Mouse (Mus musculus): ENCODE results near the gene Gm49776.
"Not testable (repeated sequence)": the region's sequence is repeated elsewhere in the genome, so short reads cannot be mapped to it uniquely, and the experiment has no call there.

The Gm49776 gene

GRCm38 (mm10) chr16:18258221-18258620, at the start of gene Gm49776:
TSS of gene Gm49776 (minus strand) at chr16:18258321.
- DNase-seq: no peak

DNA sequence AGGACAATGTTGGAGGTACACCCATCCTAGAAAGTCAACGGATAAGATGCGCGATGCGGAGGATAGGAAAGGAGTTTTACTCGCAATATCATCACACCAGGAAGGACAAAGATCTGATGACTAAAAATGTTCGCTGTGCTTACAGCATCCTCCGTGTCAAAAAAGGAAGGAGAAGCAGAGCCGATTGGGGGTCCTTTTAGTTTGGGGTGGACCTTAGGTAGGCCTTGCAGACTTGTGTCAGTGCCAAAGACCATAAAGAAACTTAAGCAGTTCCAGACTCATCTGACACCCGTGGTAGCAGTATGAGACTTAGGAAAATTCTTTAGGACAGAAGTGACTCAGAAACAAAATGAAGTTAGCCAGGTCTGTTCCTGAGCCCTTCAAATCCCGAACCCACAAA, 31.5 kb upstream of the Gm49776 start:
- DNase-seq: not testable (repeated sequence)

- peak; percentile 99 for DNase-seq
Observed at GRCm38 (mm10) chr16:18289067-18289588, 31.0 kb upstream of the Gm49776 start, which contains the start of gene Dgcr8. TSS of gene Dgcr8 (minus strand) at chr16:18289246.

GRCm38 (mm10) chr16:18288581-18289061, 30.5 kb upstream of the Gm49776 start:
- DNase-seq: peak; percentile 88

DNA sequence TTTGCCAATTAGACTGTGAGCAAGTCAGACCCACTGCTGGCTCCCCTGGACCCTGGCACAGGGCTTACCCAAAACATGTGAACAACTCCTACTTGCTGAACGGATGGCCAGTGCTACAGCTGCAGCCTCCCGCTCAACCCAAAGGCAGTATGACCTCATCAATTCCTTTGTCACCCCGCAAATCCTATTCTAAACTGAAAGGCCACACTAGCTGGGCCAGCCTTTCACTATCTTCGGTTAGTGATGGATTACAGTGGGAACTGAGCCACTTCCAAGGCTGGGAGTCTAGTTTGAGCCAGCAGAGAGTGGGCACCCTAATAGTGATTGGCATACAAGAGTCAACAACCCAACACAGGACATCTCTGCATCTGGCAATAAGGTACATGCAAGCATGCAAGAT, 30.0 kb upstream of the Gm49776 start:
- peak; percentile 10 for DNase-seq

GRCm38 (mm10) chr16:18275166-18275565, 17.0 kb upstream of the Gm49776 start:
- no peak for DNase-seq

GRCm38 (mm10) chr16:18268182-18268581, 10.1 kb upstream of the Gm49776 start:
- peak; percentile 16 for DNase-seq

GRCm38 (mm10) chr16:18265024-18265423, 6.9 kb upstream of the Gm49776 start:
- no peak for DNase-seq

DNA sequence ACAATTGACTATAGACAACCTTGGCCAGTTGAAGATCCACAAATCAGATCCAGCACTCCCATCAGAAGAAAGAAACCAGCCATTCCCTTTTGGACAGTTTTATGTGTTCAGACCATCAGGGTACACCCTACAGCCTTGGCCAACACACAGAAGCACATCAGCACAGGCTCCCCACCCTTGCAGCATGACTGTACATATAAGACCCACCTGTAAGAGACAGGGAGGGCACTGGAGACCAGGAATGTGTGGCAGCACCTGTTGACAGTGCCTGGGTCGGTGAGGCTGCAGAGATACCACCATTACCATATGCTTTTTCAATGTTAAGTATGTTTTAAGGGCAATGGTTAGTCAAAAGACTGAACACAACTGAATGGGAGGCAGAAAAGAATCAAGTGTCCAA, 4.3 kb downstream of the Gm49776 start:
- no peak for DNase-seq

- DNase-seq: no peak
Observed at GRCm38 (mm10) chr16:18252736-18253135, 5.4 kb downstream of the Gm49776 start.

GRCm38 (mm10) chr16:18250828-18251790, 7.0 kb downstream of the Gm49776 start:
- DNase-seq: no peak

- no peak for DNase-seq
Observed at GRCm38 (mm10) chr16:18250231-18250630, 7.9 kb downstream of the Gm49776 start.

GRCm38 (mm10) chr16:18249364-18249967, 8.7 kb downstream of the Gm49776 start:
- peak; percentile 41 for DNase-seq

DNA sequence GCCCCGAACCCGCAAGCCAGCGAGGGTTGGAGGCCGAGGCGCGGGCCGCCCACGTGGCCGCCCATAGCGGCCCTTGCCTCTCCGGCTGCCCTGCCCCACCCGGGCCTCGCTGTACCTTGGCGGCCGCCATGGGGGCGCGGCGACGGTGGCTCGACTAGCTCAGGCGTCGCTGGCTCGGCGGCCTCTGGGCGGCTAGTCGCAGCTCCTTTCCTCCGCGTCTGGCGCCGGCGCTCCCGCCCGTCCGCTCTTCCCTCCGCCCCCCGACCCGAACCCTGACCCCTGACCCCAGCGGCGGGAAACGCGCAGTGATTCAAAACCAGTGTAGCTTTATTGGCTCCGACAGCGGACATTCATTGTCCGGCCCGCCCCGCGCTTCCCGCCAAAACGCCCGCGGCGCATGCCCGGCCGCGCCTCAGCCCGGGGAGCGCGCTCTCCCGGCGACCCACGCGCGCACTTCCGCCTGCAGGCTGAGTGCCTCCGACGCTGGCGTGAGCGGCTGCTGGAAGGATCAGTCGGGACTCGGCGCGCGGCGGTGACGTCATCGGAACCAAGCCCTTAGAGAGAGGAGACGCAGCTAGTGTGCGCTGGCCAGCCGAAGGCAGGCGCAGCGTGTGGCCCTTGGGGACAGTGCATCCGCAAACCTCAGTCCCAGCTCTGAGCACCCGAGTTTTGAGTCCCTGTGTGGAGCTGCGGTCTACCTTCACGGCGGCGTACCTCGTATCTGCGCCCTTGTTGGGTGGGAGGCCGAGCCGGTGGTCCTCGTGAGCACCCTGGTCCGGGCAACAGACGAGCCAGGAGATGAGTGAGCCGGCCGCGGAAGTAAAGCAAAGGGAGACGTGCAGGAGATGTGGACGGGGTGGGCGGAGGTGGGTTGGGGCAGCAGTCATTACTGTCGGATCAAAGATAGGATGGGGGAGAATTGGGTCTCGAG, 9.4 kb downstream of the Gm49776 start, which contains the start of the genes Trmt2a and Ranbp1:
Gene Trmt2a (plus strand): TSS at position 247 of the 931 bp plus-strand sequence.
Gene Ranbp1 (minus strand): TSS at position 300 of the 931 bp plus-strand sequence.
- DNase-seq: peak; percentile 99

- DNase-seq: no peak
Observed at GRCm38 (mm10) chr16:18247521-18248399, 10.4 kb downstream of the Gm49776 start.

DNA sequence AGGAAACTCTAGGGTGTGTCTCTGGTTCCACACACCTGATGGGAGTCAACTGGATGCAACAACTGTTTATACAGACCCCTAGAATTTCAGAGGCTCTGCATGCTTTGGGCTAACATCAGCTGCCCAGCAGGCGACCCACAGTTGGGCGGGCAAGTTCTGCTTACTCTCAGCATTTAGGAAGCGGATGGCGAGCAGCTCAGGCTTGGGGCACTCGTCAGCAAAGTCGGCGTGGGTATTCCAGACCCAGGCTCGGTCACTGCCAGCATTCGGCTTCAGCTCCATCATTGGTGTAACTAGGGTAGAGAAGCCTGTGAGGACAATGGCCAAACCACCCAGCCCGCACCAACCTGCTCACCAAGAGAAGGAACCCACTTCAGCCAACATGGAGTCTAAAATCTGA, 16.5 kb downstream of the Gm49776 start:
- no peak for DNase-seq

GRCm38 (mm10) chr16:18236676-18237501, 21.2 kb downstream of the Gm49776 start:
- DNase-seq: no peak

DNA sequence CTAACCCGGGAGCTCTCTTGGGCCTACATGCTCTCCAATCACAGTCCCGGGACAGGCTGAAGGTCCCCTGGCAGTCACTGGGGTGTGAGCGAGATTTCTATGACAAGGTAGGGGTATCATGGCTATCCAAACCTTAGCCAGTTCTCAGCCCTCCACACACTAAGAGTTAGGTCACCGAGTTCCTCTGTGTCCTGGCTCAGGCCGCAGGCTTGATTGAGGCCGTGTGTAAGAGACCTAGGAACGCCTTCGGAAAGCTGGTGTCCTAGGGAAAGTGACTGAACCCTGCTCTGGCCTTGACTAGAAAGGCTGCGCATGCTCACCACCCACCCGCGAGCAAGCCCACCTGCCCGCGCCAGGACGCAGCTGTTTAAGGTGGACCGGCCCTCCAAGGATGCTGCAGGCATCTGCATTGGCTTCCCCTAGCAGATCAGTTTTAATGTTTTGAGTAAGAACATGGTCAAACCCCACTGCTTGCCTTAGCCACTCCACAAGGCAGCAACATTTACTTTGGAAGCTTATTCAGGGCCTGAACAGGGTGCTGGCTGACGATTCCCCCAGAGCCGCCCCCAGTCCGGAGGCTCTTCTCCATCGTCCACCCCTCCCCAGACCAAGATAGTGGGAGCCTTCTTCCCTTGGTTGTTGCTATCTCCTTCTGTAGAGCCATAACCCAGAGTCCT, 22.6 kb downstream of the Gm49776 start:
- peak; percentile 69 for DNase-seq

GRCm38 (mm10) chr16:18234671-18235388, 23.3 kb downstream of the Gm49776 start, which contains the start of gene Zdhhc8:
TSS of gene Zdhhc8 (minus strand) at chr16:18235136.
- peak; percentile 85 for DNase-seq
